Mouse (Mus musculus) bone marrow, adult 2 months (tissue): ENCODE results near the gene Adamtsl4.

Experiments
- CTCF ChIP-seq: fragments of 200-500 bp; IDR thresholded peaks from 2 replicates; pipeline ENCODE4 v1.5.1; 2011; ENCODE audit warnings: low read length, control low read depth; ENCODE audit not compliant: control insufficient read depth, insufficient read depth
- POLR2A ChIP-seq: fragments of 200-500 bp; IDR thresholded peaks from 2 replicates; pipeline ENCODE4 v1.6.1; 2011; ENCODE audit warnings: low read depth, mild to moderate bottlenecking, control low read depth, low read length, borderline replicate concordance; ENCODE audit not compliant: control insufficient read depth

- no peak for TF ChIP-seq POLR2A
- TF ChIP-seq CTCF: no peak
Measured at GRCm38 (mm10) chr3:95726696-95727358, 39.1 kb upstream of the Adamtsl4 start.
